8 mouse cellular contexts compared by ENCODE assay signal in genomic region chr8:122568109-122568504, GRCm38 (mm10). TPM values are rescaled to one million over a fixed set of nuclear protein-coding genes. Genes with fewer than 3 reads are reported as not detected.
DNase-seq lines count a peak whose midpoint lies in the region; ATAC-seq and TF ChIP-seq lines count a peak whose summit lies in the region.

No protein-coding gene starts in this region.

- peak in 1 of 2 experiments; percentile 33; a peak in 1 of 4 replicates for TF ChIP-seq POLR2A in MEL (IDR thresholded peaks at IDR 0.05; ENCODE audit: control insufficient read depth in 1 of 2, insufficient read depth in 1 of 2, low read depth in 1 of 2, low read length in 2 of 2, poor library complexity in 1 of 2)

- no peaks in the 10 kb centered on the region for H3K27me3 ChIP-seq in heart, embryonic 16.5 days (ENCODE audit: control insufficient read depth, insufficient read depth, low read length)
- H3K27me3 ChIP-seq in MEL (ENCODE audit: control insufficient read depth in 1 of 2, insufficient read depth in 2 of 2, low read length in 2 of 2) = no peaks in the 10 kb centered on the region
- H3K27me3 ChIP-seq in hindbrain, embryonic 14.5 days (ENCODE audit: control insufficient read depth, insufficient read depth, low read length) = no peaks in the 10 kb centered on the region
- no peaks in the 10 kb centered on the region for H3K27me3 ChIP-seq in midbrain, embryonic 16.5 days (ENCODE audit: control insufficient read depth, insufficient read depth, low read depth, low read length)

- no peaks in the 10 kb centered on the region for H3K9me3 ChIP-seq in heart, embryonic 16.5 days (replicated peaks; ENCODE audit: control insufficient read depth, low read length)
- H3K9me3 ChIP-seq in MEL (replicated peaks; ENCODE audit: insufficient read depth, low read length) = no peaks in the 10 kb centered on the region
- no peaks in the 10 kb centered on the region for H3K9me3 ChIP-seq in hindbrain, embryonic 14.5 days (ENCODE audit: control insufficient read depth, low read length)
- no peaks in the 10 kb centered on the region for H3K9me3 ChIP-seq in midbrain, embryonic 16.5 days (replicated peaks; ENCODE audit: control insufficient read depth, low read length, poor library complexity, severe bottlenecking)

- H3K27ac ChIP-seq in heart, embryonic 16.5 days (ENCODE audit: low read length) = peak overlapping the region; percentile 87
- peak overlapping the region; percentile 88 for H3K27ac ChIP-seq in MEL (ENCODE audit: control insufficient read depth, low read depth, low read length)
- H3K27ac ChIP-seq in hindbrain, embryonic 14.5 days = peak overlapping the region; percentile 27; the same call in 1 of the 2 replicates
- H3K27ac ChIP-seq in midbrain, embryonic 16.5 days (ENCODE audit: low read length) = peak overlapping the region; percentile 42; the same call in 1 of the 2 replicates

- ATAC-seq in heart, embryonic 16.5 days (replicated peaks; ENCODE audit: extremely low read depth, insufficient read depth, low FRiP score) = peak; percentile 39
- ATAC-seq in hindbrain, embryonic 14.5 days (ENCODE audit: low FRiP score) = peak; percentile 53
- ATAC-seq in midbrain, embryonic 16.5 days = peak; percentile 71

- peak overlapping the region; percentile 74 for H3K4me2 ChIP-seq in heart, embryonic 16.5 days (ENCODE audit: low read depth, low read length)
- H3K4me2 ChIP-seq in hindbrain, embryonic 14.5 days (replicated peaks) = peak overlapping the region; percentile 87
- H3K4me2 ChIP-seq in midbrain, embryonic 16.5 days (ENCODE audit: low read length) = peak overlapping the region; percentile 98

- no peak for TF ChIP-seq RAD21 in MEL (IDR thresholded peaks at IDR 0.05; ENCODE audit: low read depth, low read length)

- no peak for DNase-seq in heart, adult 9 months (ENCODE audit: low spot score in 2 of 2)
- DNase-seq in MEL (ENCODE audit: low read depth, low spot score) = peak; percentile 37
- DNase-seq in hindbrain, embryonic 14.5 days (ENCODE audit: low spot score) = no peak
- peak; percentile 73 for DNase-seq in thymus, postnatal 4 days
- DNase-seq in cerebellum, adult 18-20 months = no peak
- DNase-seq in right cerebral cortex, postnatal 36 days (ENCODE audit: low spot score in 2 of 2) = no peak

- TF ChIP-seq EP300 in MEL (IDR thresholded peaks at IDR 0.05; ENCODE audit: low read depth in 1 of 2, low read length in 2 of 2) = no peak

- WGBS in heart, embryonic 16.5 days = under 1% methylated on average over 34 of the region's 34 CpGs
- WGBS in hindbrain, embryonic 14.5 days = under 1% methylated on average over 34 of the region's 34 CpGs
- whole genome bisulfite sequencing in midbrain, embryonic 16.5 days = 0% methylated on average over 34 of the region's 34 CpGs

- peak overlapping the region; percentile 93 for H3K9ac ChIP-seq in heart, embryonic 16.5 days (ENCODE audit: low read length)
- peak overlapping the region; percentile 99 for H3K9ac ChIP-seq in MEL (ENCODE audit: control insufficient read depth, low read depth, low read length, poor library complexity, severe bottlenecking)
- H3K9ac ChIP-seq in hindbrain, embryonic 14.5 days = peak overlapping the region; percentile 73
- peak overlapping the region; percentile 78 for H3K9ac ChIP-seq in midbrain, embryonic 16.5 days (ENCODE audit: low read depth, low read length)

- H3K79me2 ChIP-seq in MEL (ENCODE audit: control insufficient read depth, insufficient read depth, low read length, poor library complexity) = peaks cover 23% of the 10 kb centered on the region

- peaks cover 22% of the 10 kb centered on the region for H3K4me1 ChIP-seq in heart, embryonic 16.5 days (ENCODE audit: control insufficient read depth, insufficient read depth, low read length)
- H3K4me1 ChIP-seq in MEL (ENCODE audit: control insufficient read depth in 1 of 2, insufficient read depth in 2 of 2, low read length in 2 of 2) = peaks cover 0 to 15% of the 10 kb centered on the region in 2 experiments; a peak in 2 of 4 replicates
- peaks cover 22% of the 10 kb centered on the region for H3K4me1 ChIP-seq in hindbrain, embryonic 14.5 days (replicated peaks; ENCODE audit: control insufficient read depth, insufficient read depth, low read length)
- peaks cover 18% of the 10 kb centered on the region for H3K4me1 ChIP-seq in midbrain, embryonic 16.5 days (ENCODE audit: control insufficient read depth, insufficient read depth, low read length)

- peaks cover 29% of the 10 kb centered on the region for H3K36me3 ChIP-seq in heart, embryonic 16.5 days (ENCODE audit: control insufficient read depth, insufficient read depth)
- peaks cover 0 to 7% of the 10 kb centered on the region in 2 experiments; a peak in 2 of 4 replicates for H3K36me3 ChIP-seq in MEL (ENCODE audit: control insufficient read depth in 1 of 2, insufficient read depth in 2 of 2, low read length in 2 of 2)
- peaks cover 11% of the 10 kb centered on the region; the same call in 1 of the 2 replicates for H3K36me3 ChIP-seq in hindbrain, embryonic 14.5 days (replicated peaks; ENCODE audit: control insufficient read depth, insufficient read depth)
- H3K36me3 ChIP-seq in midbrain, embryonic 16.5 days (ENCODE audit: control insufficient read depth, insufficient read depth, low read length) = 0 out of 2 replicates have a peak, but pooled peaks cover 2% of the 10 kb centered on the region

- H3K4me3 ChIP-seq in heart, embryonic 16.5 days (ENCODE audit: low read length) = peak overlapping the region; percentile 92
- H3K4me3 ChIP-seq in MEL (ENCODE audit: control insufficient read depth in 1 of 2, insufficient read depth in 1 of 2, low read depth in 2 of 2, low read length in 2 of 2) = peak overlapping the region; percentile 62 to 90
- peak overlapping the region; percentile 80 for H3K4me3 ChIP-seq in hindbrain, embryonic 14.5 days (replicated peaks; ENCODE audit: low read length)
- peak overlapping the region; percentile 77 for H3K4me3 ChIP-seq in midbrain, embryonic 16.5 days (ENCODE audit: low read depth, low read length)

- TF ChIP-seq CTCF in MEL (IDR thresholded peaks at IDR 0.05 in 2 of 3, conservative IDR thresholded peaks at IDR 0.05 in 1 of 3; ENCODE audit: control insufficient read depth in 1 of 3, insufficient read depth in 1 of 3, low read depth in 2 of 3, low read length in 3 of 3, poor library complexity in 1 of 3, severe bottlenecking in 1 of 3) = no peak

TF ChIP-seq in MEL, 35 proteins besides CTCF, POLR2A, EP300 and RAD21:
- TF ChIP-seq JUND (IDR thresholded peaks at IDR 0.05; ENCODE audit: low read depth, low read length) (no peak), TAL1 (IDR thresholded peaks at IDR 0.05; ENCODE audit: low read length) (no peak), MEF2A (IDR thresholded peaks at IDR 0.05; ENCODE audit: extremely low read depth, insufficient replicate concordance, low read depth, low read length, poor library complexity, severe bottlenecking) (no peak), MAX (IDR thresholded peaks at IDR 0.05; ENCODE audit: low read length) (no peak), ELF1 (IDR thresholded peaks at IDR 0.05; ENCODE audit: low read depth, low read length) (no peak), NELFE (IDR thresholded peaks at IDR 0.05; ENCODE audit: low read depth, low read length) (no peak), POLR2AphosphoS2 (IDR thresholded peaks at IDR 0.05; ENCODE audit: low read length) (no peak), CHD2 (IDR thresholded peaks at IDR 0.05; ENCODE audit: low read length) (no peak)

RNA-seq across cellular contexts. Expression of gene Cdt1, which starts 0.3 kb away (rescaled TPM):
- polyA plus RNA-seq in heart, embryonic 16.5 days (2015; fragmentation: Nextera tagmentation; extraction: Ambion mirVana) = 27.9 and 29.0 TPM in 2 replicates
- total RNA-seq in MEL (2012; rRNA removed) = 64.3 and 74.6 TPM in 2 replicates
- polyA plus RNA-seq in MEL (2012; ENCODE audit: insufficient read depth in 1 of 2, insufficient read length in 2 of 2, low read depth in 1 of 2, low replicate concordance in 2 of 2, missing spikeins in 1 of 2) = 10 to 100 TPM in 1 of 2 experiments, not detected in 1; 84.5 TPM
- polyA plus RNA-seq in hindbrain, embryonic 14.5 days (2014; fragmentation: Nextera tagmentation; extraction: Ambion mirVana) = 6.2 and 8.1 TPM in 2 replicates
- polyA plus RNA-seq in midbrain, embryonic 16.5 days (2015; fragmentation: Nextera tagmentation; extraction: Ambion mirVana) = 5.7 and 6.2 TPM in 2 replicates

RNA-seq across cellular contexts. Expression of gene Aprt, which starts 8.6 kb away (rescaled TPM):
- polyA plus RNA-seq in heart, embryonic 16.5 days (2015; fragmentation: Nextera tagmentation; extraction: Ambion mirVana) = 159 and 204 TPM in 2 replicates
- 239 and 243 TPM in 2 replicates for total RNA-seq in MEL (2012; rRNA removed)
- polyA plus RNA-seq in MEL (2012; ENCODE audit: insufficient read depth in 1 of 2, insufficient read length in 2 of 2, low read depth in 1 of 2, low replicate concordance in 2 of 2, missing spikeins in 1 of 2) = 100 to 1,000 TPM in 1 of 2 experiments, not detected in 1; 287 TPM
- polyA plus RNA-seq in hindbrain, embryonic 14.5 days (2014; fragmentation: Nextera tagmentation; extraction: Ambion mirVana) = 183 and 187 TPM in 2 replicates
- 156 and 157 TPM in 2 replicates for polyA plus RNA-seq in midbrain, embryonic 16.5 days (2015; fragmentation: Nextera tagmentation; extraction: Ambion mirVana)

RNA-seq across cellular contexts. Expression of gene Piezo1, which starts 17.0 kb away (rescaled TPM):
- polyA plus RNA-seq in heart, embryonic 16.5 days (2015; fragmentation: Nextera tagmentation; extraction: Ambion mirVana) = 13.5 and 15.3 TPM in 2 replicates
- 144 and 155 TPM in 2 replicates for total RNA-seq in MEL (2012; rRNA removed)
- 100 to 1,000 TPM in 1 of 2 experiments, 10 to 100 TPM in 1; 35.1 to 223 TPM for polyA plus RNA-seq in MEL (2012; ENCODE audit: insufficient read depth in 1 of 2, insufficient read length in 2 of 2, low read depth in 1 of 2, low replicate concordance in 2 of 2, missing spikeins in 1 of 2)
- 3.1 and 3.7 TPM in 2 replicates for polyA plus RNA-seq in hindbrain, embryonic 14.5 days (2014; fragmentation: Nextera tagmentation; extraction: Ambion mirVana)
- 1.8 and 2.0 TPM in 2 replicates for polyA plus RNA-seq in midbrain, embryonic 16.5 days (2015; fragmentation: Nextera tagmentation; extraction: Ambion mirVana)

RNA-seq across cellular contexts. Expression of gene Galns, which starts 43.2 kb away (rescaled TPM):
- polyA plus RNA-seq in heart, embryonic 16.5 days (2015; fragmentation: Nextera tagmentation; extraction: Ambion mirVana) = 10.0 and 10.4 TPM in 2 replicates
- 1.7 and 2.1 TPM in 2 replicates for total RNA-seq in MEL (2012; rRNA removed)
- 1 to 10 TPM in 1 of 2 experiments, not detected in 1; 3.0 TPM for polyA plus RNA-seq in MEL (2012; ENCODE audit: insufficient read depth in 1 of 2, insufficient read length in 2 of 2, low read depth in 1 of 2, low replicate concordance in 2 of 2, missing spikeins in 1 of 2)
- polyA plus RNA-seq in hindbrain, embryonic 14.5 days (2014; fragmentation: Nextera tagmentation; extraction: Ambion mirVana) = 5.8 and 6.0 TPM in 2 replicates
- 8.4 and 8.9 TPM in 2 replicates for polyA plus RNA-seq in midbrain, embryonic 16.5 days (2015; fragmentation: Nextera tagmentation; extraction: Ambion mirVana)

RNA-seq across cellular contexts. Expression of gene Trappc2l, which starts 43.3 kb away (rescaled TPM):
- 58.2 and 60.1 TPM in 2 replicates for polyA plus RNA-seq in heart, embryonic 16.5 days (2015; fragmentation: Nextera tagmentation; extraction: Ambion mirVana)
- 21.6 and 21.7 TPM in 2 replicates for total RNA-seq in MEL (2012; rRNA removed)
- polyA plus RNA-seq in MEL (2012; ENCODE audit: insufficient read depth in 1 of 2, insufficient read length in 2 of 2, low read depth in 1 of 2, low replicate concordance in 2 of 2, missing spikeins in 1 of 2) = 10 to 100 TPM in 1 of 2 experiments, not detected in 1; 15.1 TPM
- 118 and 130 TPM in 2 replicates for polyA plus RNA-seq in hindbrain, embryonic 14.5 days (2014; fragmentation: Nextera tagmentation; extraction: Ambion mirVana)
- polyA plus RNA-seq in midbrain, embryonic 16.5 days (2015; fragmentation: Nextera tagmentation; extraction: Ambion mirVana) = 93.8 and 101 TPM in 2 replicates

Comparison
In these comparisons a context has a peak if more than half of its experiments do, and no peak if none do; other contexts are left out.
1. H3K27ac ChIP-seq: peak in every context shown above with its lines; median percentile 88 in MEL; 87 in heart, embryonic 16.5 days; 42 in midbrain, embryonic 16.5 days; 27 in hindbrain, embryonic 14.5 days.
2. DNase-seq: peak in MEL (single experiment) and thymus, postnatal 4 days (single experiment); none in heart, adult 9 months (0 of 2), hindbrain, embryonic 14.5 days (single experiment), cerebellum, adult 18-20 months (0 of 2) and right cerebral cortex, postnatal 36 days (0 of 2).
3. Peak in every context shown above with its lines, with median percentiles within 50 percentile points of each other: ATAC-seq, H3K4me2 ChIP-seq, H3K4me3 ChIP-seq and H3K9ac ChIP-seq.